Mouse (Mus musculus) myocyte (in vitro differentiated cells): ENCODE results near the gene 4933430I17Rik.

Experiments
- MAX ChIP-seq: IDR thresholded peaks from one replicate; pipeline ENCODE4 v1.6.1; 2011; ENCODE audit warnings: low read depth, mild to moderate bottlenecking, control low read depth
- MYOG ChIP-seq, 3 experiments: IDR thresholded peaks; one replicate each; pipeline ENCODE4 v1.6.1; 2011; ENCODE audit warnings: control low read depth in 2 of 3, low read depth in 2 of 3, mild to moderate bottlenecking in 2 of 3; ENCODE audit not compliant: insufficient read length in 2 of 3, control insufficient read depth in 1 of 3, insufficient read depth in 1 of 3
- POLR2A ChIP-seq: IDR thresholded peaks from one replicate; pipeline ENCODE4 v1.6.1; 2011; ENCODE audit warnings: low read depth, mild to moderate bottlenecking, control low read depth, moderate library complexity; ENCODE audit not compliant: insufficient read length
- POLR2AphosphoS2 ChIP-seq: IDR thresholded peaks from one replicate; pipeline ENCODE4 v1.6.1; 2011; ENCODE audit warnings: low read depth, control low read depth; ENCODE audit not compliant: insufficient read length
- USF1 ChIP-seq: IDR thresholded peaks from one replicate; pipeline ENCODE4 v1.6.1; 2011; ENCODE audit warnings: low read depth, mild to moderate bottlenecking, control low read depth, moderate library complexity

- TF ChIP-seq MAX (no peak), MYOG (IDR thresholded peaks at IDR 0.05; ENCODE audit: control insufficient read depth in 1 of 3, insufficient read depth in 1 of 3, insufficient read length in 2 of 3, low read depth in 2 of 3) (no peak), USF1 (no peak), POLR2A (no peak), POLR2AphosphoS2 (no peak)
Measured at GRCm38 (mm10) chr4:62551966-62552365, 26.8 kb downstream of the 4933430I17Rik start.
